Mouse (Mus musculus) frontal cortex, postnatal 36 days (tissue): ENCODE data around the gene Hps1.

Experiments used
- DNase-seq, 2 experiments: peaks; one replicate each; pipeline ENCODE4 v3.0.0; 2022; ENCODE audit warnings: low spot score in 2 of 2

The Hps1 gene

GRCm38 (mm10) chr19:42755148-42755870 is 24.5 kb downstream of the Hps1 start:
- DNase-seq: no peak

- no peak for DNase-seq
Observed at GRCm38 (mm10) chr19:42753141-42753917, 26.4 kb downstream of the Hps1 start.

GRCm38 (mm10) chr19:42752363-42752931 is 27.3 kb downstream of the Hps1 start, which contains the start of gene Pyroxd2:
Pyroxd2 (minus strand) TSS chr19:42752775.
- peak; percentile 42 to 56 for DNase-seq

- no peak for DNase-seq
Observed at GRCm38 (mm10) chr19:42750196-42750595, 29.6 kb downstream of the Hps1 start.

- DNase-seq: no peak
Observed at GRCm38 (mm10) chr19:42746702-42747101, 33.1 kb downstream of the Hps1 start.

- DNase-seq: no peak
Observed at GRCm38 (mm10) chr19:42745869-42746224, 33.9 kb downstream of the Hps1 start.

GRCm38 (mm10) chr19:42745084-42745868 is 34.5 kb downstream of the Hps1 start:
- DNase-seq: no peak

GRCm38 (mm10) chr19:42744162-42744586 is 35.6 kb downstream of the Hps1 start:
- DNase-seq: peak; percentile 42 to 72

GRCm38 (mm10) chr19:42743261-42743660 is 36.5 kb downstream of the Hps1 start:
- no peak for DNase-seq

GRCm38 (mm10) chr19:42741884-42742283 is 37.9 kb downstream of the Hps1 start:
- DNase-seq: peak in 1 of 2 experiments; percentile 42

- no peak for DNase-seq
Observed at GRCm38 (mm10) chr19:42740163-42740899, 39.4 kb downstream of the Hps1 start.

GRCm38 (mm10) chr19:42739734-42740133 is 40.0 kb downstream of the Hps1 start:
- no peak for DNase-seq

- DNase-seq: no peak
Observed at GRCm38 (mm10) chr19:42737753-42738152, 42.0 kb downstream of the Hps1 start.

GRCm38 (mm10) chr19:42734982-42735381 is 44.8 kb downstream of the Hps1 start:
- no peak for DNase-seq

GRCm38 (mm10) chr19:42727424-42727823 is 52.4 kb downstream of the Hps1 start:
- no peak for DNase-seq

- no peak for DNase-seq
Observed at GRCm38 (mm10) chr19:42726766-42727165, 53.0 kb downstream of the Hps1 start.

GRCm38 (mm10) chr19:42725973-42726350 is 53.8 kb downstream of the Hps1 start:
- DNase-seq: no peak

GRCm38 (mm10) chr19:42725056-42725972 is 54.5 kb downstream of the Hps1 start:
- DNase-seq: no peak

- no peak for DNase-seq
Observed at GRCm38 (mm10) chr19:42723302-42723701, 56.5 kb downstream of the Hps1 start.

- no peak for DNase-seq
Observed at GRCm38 (mm10) chr19:42722500-42722899, 57.3 kb downstream of the Hps1 start.
